Mouse (Mus musculus) bone marrow, adult 2 months (tissue): ENCODE measurements around the gene Cx3cr1.

Experiments
- CTCF ChIP-seq: fragments of 200-500 bp; IDR thresholded peaks from 2 replicates; pipeline ENCODE4 v1.5.1; 2011; ENCODE audit warnings: low read length, control low read depth; ENCODE audit not compliant: control insufficient read depth, insufficient read depth
- POLR2A ChIP-seq: fragments of 200-500 bp; IDR thresholded peaks from 2 replicates; pipeline ENCODE4 v1.6.1; 2011; ENCODE audit warnings: low read depth, mild to moderate bottlenecking, control low read depth, low read length, borderline replicate concordance; ENCODE audit not compliant: control insufficient read depth

- TF ChIP-seq CTCF (no peak), POLR2A (no peak)
Observed at GRCm38 (mm10) chr9:120064317-120064716, 5.4 kb downstream of the Cx3cr1 start.
